Mouse (Mus musculus) myocyte (in vitro differentiated cells): ENCODE results near the gene Fip1l1.

ENCODE experiments used
- MYOD1 ChIP-seq, 3 experiments: IDR thresholded peaks; one replicate each; pipeline ENCODE4 v1.6.1; 2011; ENCODE audit warnings: control low read depth in 2 of 3, low read depth in 2 of 3, mild to moderate bottlenecking in 2 of 3, moderate library complexity in 1 of 3; ENCODE audit not compliant: insufficient read length in 2 of 3, control insufficient read depth in 1 of 3
- USF1 ChIP-seq: IDR thresholded peaks from one replicate; pipeline ENCODE4 v1.6.1; 2011; ENCODE audit warnings: low read depth, mild to moderate bottlenecking, control low read depth, moderate library complexity

DNA sequence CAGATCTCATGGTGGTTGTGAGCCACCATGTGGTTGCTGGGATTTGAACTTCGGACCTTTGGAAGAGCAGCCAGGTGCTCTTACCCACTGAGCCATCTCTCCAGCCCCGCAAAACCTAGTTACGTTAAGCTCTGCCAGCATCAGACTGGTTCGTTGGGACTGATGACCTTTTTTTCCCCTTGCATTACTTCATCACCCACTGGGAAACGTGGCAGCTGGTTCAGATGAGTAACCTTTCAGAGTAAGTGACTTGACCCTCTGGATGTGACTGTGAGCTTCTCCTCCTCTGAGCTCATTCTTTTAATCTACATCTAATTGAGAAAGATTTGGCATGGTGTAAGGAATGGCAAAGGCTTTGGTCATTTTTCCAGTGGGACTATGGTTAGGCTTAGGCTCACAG lies 64.8 kb downstream of the Fip1l1 start:
- TF ChIP-seq USF1 (no peak), MYOD1 (IDR thresholded peaks at IDR 0.05; ENCODE audit: control insufficient read depth in 1 of 3, insufficient read length in 2 of 3, low read depth in 2 of 3) (no peak)
